Mouse (Mus musculus) embryonic facial prominence, embryonic 10.5 days (tissue): ENCODE results near the gene Tent4b. TPM values are rescaled to one million over a fixed set of nuclear protein-coding genes. Genes with fewer than 3 reads are reported as not detected.

Experiments used
- DNase-seq: peaks from one replicate; pipeline ENCODE4 v3.0.0-alpha.2; 2017; ENCODE audit warnings: low spot score
- H3K27ac ChIP-seq: fragments of 300-500 bp; sonication (generic); replicated peaks from 2 replicates; pipeline ENCODE4 v1.5.1; 2016; ENCODE audit warnings: mild to moderate bottlenecking
- H3K27me3 ChIP-seq: fragments of 300-500 bp; sonication (generic); replicated peaks from 2 replicates; pipeline ENCODE4 v1.6.1; 2016; ENCODE audit warnings: low read depth, mild to moderate bottlenecking; ENCODE audit not compliant: poor library complexity, severe bottlenecking
- H3K36me3 ChIP-seq: fragments of 300-500 bp; sonication (generic); replicated peaks from 2 replicates; pipeline ENCODE4 v1.6.1; 2016; ENCODE audit warnings: mild to moderate bottlenecking, moderate library complexity
- H3K4me1 ChIP-seq: fragments of 300-500 bp; sonication (generic); 2 replicates; pipeline ENCODE4 v1.6.1; 2016
- H3K4me3 ChIP-seq: fragments of 300-500 bp; sonication (generic); 2 replicates; pipeline ENCODE4 v1.5.1; 2016; ENCODE audit warnings: mild to moderate bottlenecking, moderate library complexity
- H3K9me3 ChIP-seq: fragments of 300-500 bp; sonication (generic); 2 replicates; pipeline ENCODE4 v1.6.1; 2016; ENCODE audit warnings: mild to moderate bottlenecking
- WGBS: fragments of 180-500 bp; shearing (Covaris S2); methylation state at CpG from one replicate; pipeline ENCODE4 v1.1.7; 2016; 5-methylcytosine and 5-hydroxymethylcytosine counted together
- polyA plus RNA-seq: library from polyadenylated mRNA; unstranded; fragments of >200 nt; fragmentation: Nextera tagmentation; extraction: Ambion mirVana; gene quantifications from 2 replicates; pipeline ENCODE4 v1.2.1, GENCODE M21; 2016

The Tent4b gene
- polyA plus RNA-seq, 1 experiment from 2014 or later: 9.9 TPM

DNA sequence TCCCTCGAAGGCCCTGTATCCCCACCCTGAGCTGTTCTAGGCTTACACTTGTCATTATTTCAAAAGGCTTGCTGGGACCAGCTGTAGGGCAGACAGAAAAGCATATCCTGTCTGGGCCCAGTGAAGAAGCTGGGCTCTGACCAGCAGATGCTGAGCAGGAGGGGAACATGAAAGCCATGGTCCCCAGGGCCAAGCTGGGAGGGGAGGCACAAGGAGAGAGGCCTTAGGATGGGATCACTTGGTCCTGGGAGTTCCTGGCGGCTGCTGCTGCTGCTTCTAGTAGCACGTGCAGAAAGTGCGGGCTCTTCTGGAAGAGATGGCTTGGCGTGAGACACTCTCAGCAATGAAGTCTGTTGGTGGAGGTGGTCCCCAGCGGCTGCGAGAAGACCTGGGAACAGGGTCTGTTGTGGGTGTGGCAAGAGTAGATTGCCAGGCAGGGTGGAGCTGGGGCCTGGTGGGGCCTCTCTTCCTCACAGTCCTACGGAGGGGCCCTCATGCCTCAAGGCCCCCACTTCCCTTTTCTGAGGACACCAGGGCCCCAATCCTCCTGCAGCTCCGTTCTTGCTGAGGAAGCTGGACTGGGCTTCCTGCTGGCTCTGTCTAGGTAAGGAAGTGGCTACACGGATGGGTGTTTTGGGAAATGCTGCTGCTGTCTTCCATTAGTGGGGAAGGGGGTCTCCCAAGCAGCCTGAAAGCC is 101.0 kb downstream of the Tent4b start:
- DNase-seq: no peak
- WGBS: 82% methylated on average over 10 of the region's 10 CpGs
- Histone ChIP-seq H3K27ac (peak overlapping the region; percentile 52), H3K27me3 (peaks cover 5% of the 10 kb centered on the region; the same call in 1 of the 2 replicates), H3K4me3 (no peak overlapping the region), H3K36me3 (no peaks in the 10 kb centered on the region), H3K4me1 (peaks cover 25% of the 10 kb centered on the region), H3K9me3 (no peaks in the 10 kb centered on the region)

DNA sequence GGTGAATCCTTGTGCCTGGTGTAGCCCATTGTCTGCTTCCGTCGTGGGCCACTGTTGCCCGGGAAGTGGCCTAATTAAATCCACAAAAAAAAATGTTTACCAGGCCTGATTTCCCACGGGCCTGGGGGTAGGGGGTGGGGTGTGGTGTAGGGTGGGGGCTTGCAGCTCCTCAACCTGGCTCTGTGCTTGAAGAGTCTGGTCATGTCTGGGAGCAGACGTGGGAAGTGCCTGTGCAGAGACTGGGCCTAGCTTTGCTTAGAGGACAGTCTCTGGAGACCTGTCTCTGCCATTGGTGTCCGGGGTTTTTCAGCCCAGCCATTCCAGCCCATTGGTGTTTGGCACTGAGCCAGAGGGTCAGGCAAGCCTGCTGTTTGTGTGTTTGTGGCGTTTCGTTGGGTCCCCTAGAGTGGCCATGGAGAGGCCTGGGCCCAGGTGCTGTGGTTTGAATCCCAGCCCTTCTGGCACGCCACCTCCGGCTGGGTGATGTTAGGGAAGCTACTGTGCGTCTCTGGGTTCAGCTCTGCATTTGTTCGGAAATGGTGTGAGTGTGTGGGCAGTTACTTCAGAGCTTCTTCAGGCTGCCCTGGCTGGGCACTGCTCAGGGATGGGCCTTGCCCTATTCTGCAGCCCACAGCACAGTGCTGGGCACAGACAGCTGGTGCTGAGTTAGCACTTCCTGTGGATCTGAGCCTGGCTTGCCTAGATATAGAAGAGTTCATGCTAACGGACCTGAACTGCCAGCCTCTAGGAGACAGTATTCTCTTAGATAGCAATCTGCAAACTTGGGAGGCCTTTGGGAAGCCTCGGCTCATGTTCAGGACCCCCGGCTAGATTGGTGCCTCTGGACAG is 102.8 kb downstream of the Tent4b start:
- H3K4me1 ChIP-seq: peaks cover 25% of the 10 kb centered on the region
- DNase-seq: no peak
- WGBS: 76% methylated on average over 15 of the region's 15 CpGs
- no peaks in the 10 kb centered on the region for H3K9me3 ChIP-seq
- peak overlapping the region; percentile 44 for H3K27ac ChIP-seq
- no peak overlapping the region for H3K4me3 ChIP-seq
- peaks cover 5% of the 10 kb centered on the region; the same call in 1 of the 2 replicates for H3K27me3 ChIP-seq
- H3K36me3 ChIP-seq: no peaks in the 10 kb centered on the region

DNA sequence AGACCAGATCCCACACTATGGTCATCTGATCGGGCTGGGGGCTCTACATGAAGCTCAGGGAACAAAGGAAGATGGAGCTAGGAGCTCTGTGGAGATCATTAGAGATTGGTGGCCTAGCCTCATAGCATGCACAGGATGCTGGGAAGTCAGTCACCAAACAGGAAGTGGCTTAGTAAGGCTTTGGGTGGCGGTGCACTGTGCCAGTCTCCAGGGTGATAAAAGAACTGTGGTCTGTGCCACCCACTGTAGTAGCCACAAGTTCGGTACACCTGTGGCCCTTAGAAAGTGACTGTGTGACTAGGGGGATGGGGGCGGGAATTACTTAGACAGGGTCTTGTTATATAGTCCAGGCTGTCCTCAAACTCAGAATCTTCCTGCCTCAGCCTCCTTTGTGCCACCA is 106.8 kb downstream of the Tent4b start:
- 83% methylated on average over 4 of the region's 4 CpGs for WGBS
- no peak for DNase-seq
- Histone ChIP-seq H3K4me1 (peaks cover 14% of the 10 kb centered on the region), H3K27me3 (no peaks in the 10 kb centered on the region), H3K9me3 (no peaks in the 10 kb centered on the region), H3K4me3 (no peak overlapping the region), H3K27ac (no peak overlapping the region), H3K36me3 (no peaks in the 10 kb centered on the region)

DNA sequence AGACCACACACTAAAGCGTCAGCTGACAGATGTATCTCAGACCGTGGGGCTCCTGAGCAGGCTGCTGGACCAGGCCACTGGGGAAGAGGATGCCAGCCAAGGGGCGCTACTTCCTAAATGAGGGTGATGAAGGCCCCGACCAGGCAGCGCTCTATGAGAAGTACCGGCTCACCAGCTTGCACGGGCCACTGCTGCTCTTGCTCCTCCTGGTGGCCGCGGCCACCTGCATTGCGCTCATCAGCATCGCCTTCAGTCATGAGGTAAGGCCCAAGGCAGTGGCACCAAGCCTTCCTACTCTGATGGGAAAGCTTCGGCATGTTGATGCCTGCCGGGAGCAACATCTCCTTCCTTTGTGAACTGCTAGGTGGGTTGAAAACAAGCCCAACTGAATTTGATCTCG is 107.5 kb downstream of the Tent4b start:
- peaks cover 11% of the 10 kb centered on the region for H3K4me1 ChIP-seq
- 65% methylated on average over 14 of the region's 14 CpGs for WGBS
- DNase-seq: peak; percentile 48
- no peak overlapping the region for H3K27ac ChIP-seq
- H3K36me3 ChIP-seq: no peaks in the 10 kb centered on the region
- no peaks in the 10 kb centered on the region for H3K9me3 ChIP-seq
- no peaks in the 10 kb centered on the region for H3K27me3 ChIP-seq
- H3K4me3 ChIP-seq: no peak overlapping the region

DNA sequence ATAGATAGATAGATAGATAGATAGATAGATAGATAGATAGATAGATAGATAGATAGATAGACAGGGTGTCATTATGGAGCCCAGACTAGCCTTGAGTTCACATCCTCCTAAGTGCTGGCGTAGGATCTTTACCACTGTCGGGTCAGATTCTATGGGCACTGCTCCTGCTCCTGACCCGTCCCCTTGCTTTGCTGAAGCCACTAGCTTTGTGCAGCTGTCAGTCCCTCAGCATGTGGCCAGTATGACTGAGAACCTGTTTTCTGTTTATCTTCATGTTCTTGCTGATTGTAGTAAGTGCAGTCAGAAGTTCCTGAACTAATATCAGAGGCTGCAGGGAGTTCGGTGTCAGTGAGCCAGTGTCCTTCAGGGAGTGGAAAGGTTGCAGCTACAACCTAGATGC is 108.7 kb downstream of the Tent4b start:
- WGBS: 85% methylated on average over 4 of the region's 4 CpGs
- H3K36me3 ChIP-seq: no peaks in the 10 kb centered on the region
- H3K4me1 ChIP-seq: peaks cover under 1% of the 10 kb centered on the region; the same call in 1 of the 2 replicates
- H3K4me3 ChIP-seq: no peak overlapping the region
- H3K9me3 ChIP-seq: no peaks in the 10 kb centered on the region
- no peak overlapping the region for H3K27ac ChIP-seq
- H3K27me3 ChIP-seq: peaks cover under 1% of the 10 kb centered on the region; the same call in 1 of the 2 replicates
- no peak for DNase-seq

Other genes starting within 250 kb of the Tent4b start
- 22.0 and 23.4 TPM in 2 replicates for gene Zfp423, start 239.6 kb upstream of the Tent4b start, polyA plus RNA-seq
- 45.6 and 47.7 TPM in 2 replicates for gene Cnep1r1, start 80.4 kb upstream of the Tent4b start, polyA plus RNA-seq
- 52.1 and 55.0 TPM in 2 replicates for gene Heatr3, start 61.4 kb upstream of the Tent4b start, polyA plus RNA-seq
- 2.4 and 2.6 TPM in 2 replicates for gene Adcy7, start 73.2 kb downstream of the Tent4b start, polyA plus RNA-seq
- 86.5 and 88.8 TPM in 2 replicates for gene Brd7, start 163.0 kb downstream of the Tent4b start, polyA plus RNA-seq